Mouse (Mus musculus) megakaryocyte-erythroid progenitor cell, adult 5-6 weeks (primary cell): ENCODE data around the gene Wdr47. TPM values are rescaled to one million over a fixed set of nuclear protein-coding genes. Genes with fewer than 3 reads are reported as not detected.
"Not testable (repeated sequence)": the region's sequence is repeated elsewhere in the genome, so short reads cannot be mapped to it uniquely, and the experiment has no call there.

Source experiments
- ATAC-seq: replicated peaks from 2 replicates; pipeline ENCODE4 v1.8.0; 2016; ENCODE audit warnings: mild to moderate bottlenecking, inconsistent platforms; ENCODE audit not compliant: severe bottlenecking, poor library complexity, low FRiP score, low TSS enrichment
- total RNA-seq, 2 experiments: library from RNA; stranded (forward) in 1 of 2; stranded (reverse) in 1 of 2; fragments of 200-1000, 215-1000 nt in 1 of 2; fragments of >200 nt in 1 of 2; fragmentation: Nextera tagmentation in 1 of 2; gene quantifications; 2 replicates each; pipeline ENCODE4 v1.2.3; 2014 to 2017

Wdr47 gene
- total RNA-seq, 2 experiments from 2014 or later: 3.9 to 19.6 TPM

- peak; percentile 37 for ATAC-seq
These were observed 747 bp downstream of the Wdr47 start for GRCm38 (mm10) chr3:108591530-108592522.

GRCm38 (mm10) chr3:108608906-108609305 lies 17.8 kb downstream of the Wdr47 start:
- no peak for ATAC-seq

GRCm38 (mm10) chr3:108634761-108635160 lies 43.7 kb downstream of the Wdr47 start:
- no peak for ATAC-seq

- ATAC-seq: 0 out of 2 replicates have a peak, but pooled peaks have one; percentile 22
These were observed 48.3 kb downstream of the Wdr47 start for GRCm38 (mm10) chr3:108639412-108639811.

- ATAC-seq: no peak
These were observed 49.9 kb downstream of the Wdr47 start for GRCm38 (mm10) chr3:108640998-108641397.

- no peak for ATAC-seq
These were observed 53.8 kb downstream of the Wdr47 start for GRCm38 (mm10) chr3:108644856-108645255.

- no peak for ATAC-seq
These were observed 55.0 kb downstream of the Wdr47 start for GRCm38 (mm10) chr3:108646036-108646435.

- not testable (repeated sequence) for ATAC-seq
These were observed 56.6 kb downstream of the Wdr47 start for GRCm38 (mm10) chr3:108647681-108648080.

GRCm38 (mm10) chr3:108652866-108653642 lies 62.0 kb downstream of the Wdr47 start:
- ATAC-seq: peak; percentile 49

- peak; percentile 86 for ATAC-seq
These were observed 62.8 kb downstream of the Wdr47 start, which contains the start of gene Clcc1 for GRCm38 (mm10) chr3:108653710-108654379. TSS of gene Clcc1 (plus strand) at chr3:108653913.

- 0 out of 2 replicates have a peak, but pooled peaks have one; percentile 20 for ATAC-seq
These were observed 63.5 kb downstream of the Wdr47 start for GRCm38 (mm10) chr3:108654566-108654965.

- ATAC-seq: no peak
These were observed 64.4 kb downstream of the Wdr47 start for GRCm38 (mm10) chr3:108655486-108655885.

GRCm38 (mm10) chr3:108658612-108659011 lies 67.5 kb downstream of the Wdr47 start:
- no peak for ATAC-seq

GRCm38 (mm10) chr3:108660941-108661340 lies 69.9 kb downstream of the Wdr47 start:
- ATAC-seq: no peak

- ATAC-seq: no peak
These were observed 85.5 kb downstream of the Wdr47 start for GRCm38 (mm10) chr3:108676616-108677015.

GRCm38 (mm10) chr3:108681004-108681403 lies 89.9 kb downstream of the Wdr47 start:
- ATAC-seq: no peak

GRCm38 (mm10) chr3:108683597-108683996 lies 92.5 kb downstream of the Wdr47 start:
- ATAC-seq: not testable (repeated sequence)

- no peak for ATAC-seq
These were observed 94.6 kb downstream of the Wdr47 start for GRCm38 (mm10) chr3:108685701-108686100.

- no peak for ATAC-seq
These were observed 97.9 kb downstream of the Wdr47 start for GRCm38 (mm10) chr3:108689015-108689441.
